Comparison of ENCODE assay signal across 11 mouse cellular contexts in the genomic region with DNA sequence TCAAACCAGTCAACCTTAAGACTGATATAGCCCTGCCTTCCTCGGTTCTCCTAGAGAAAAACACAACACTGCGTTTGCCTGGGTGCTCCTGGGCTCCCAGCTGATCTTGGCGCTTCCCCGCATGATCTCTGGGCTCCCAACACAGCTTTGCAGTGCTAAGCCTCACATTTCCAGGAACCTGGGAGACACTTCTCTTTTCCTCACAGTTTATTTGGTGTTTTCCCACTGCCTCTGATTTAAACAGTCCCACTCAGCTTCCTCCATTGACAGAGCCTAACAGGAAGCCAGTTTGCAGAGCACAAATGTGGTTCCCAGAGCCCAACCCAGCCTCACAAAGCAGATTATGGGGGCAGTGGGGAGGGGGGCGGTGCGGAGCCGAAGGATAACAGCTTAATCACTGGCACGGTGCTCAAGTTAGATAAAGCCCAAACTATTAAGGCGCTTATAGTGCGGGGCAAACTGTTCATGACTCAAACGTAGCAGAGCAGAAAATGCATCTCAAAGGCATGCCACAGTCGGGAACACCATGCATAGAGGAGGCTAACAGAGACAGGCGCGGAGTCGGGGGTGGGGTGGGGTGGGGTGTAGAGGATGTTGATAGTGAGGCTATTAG. TPM values are rescaled to one million over a fixed set of nuclear protein-coding genes. Genes with fewer than 3 reads are reported as not detected.
DNase-seq lines count a peak whose midpoint lies in the region; ATAC-seq lines count a peak whose summit lies in the region.
"Had no signal": no experiment of that assay in that cellular context is flagged by ENCODE, and none has a peak within 500 bp of the region (broad histone marks: within the 10 kb centered on the region; RNA-seq: fewer than 3 reads in every experiment).

No protein-coding gene starts in this region.

- ATAC-seq in heart, embryonic 14.5 days (ENCODE audit: insufficient number of reproducible peaks, insufficient read depth, low FRiP score, low read depth): peak; percentile 21; the same call in 1 of the 2 replicates
- peak; percentile 27 to 66 for ATAC-seq in hematopoietic stem cell, adult 5-6 weeks (replicated peaks in 1 of 2; ENCODE audit: insufficient read depth in 1 of 2, low FRiP score in 2 of 2, low TSS enrichment in 1 of 2, low read depth in 1 of 2, poor library complexity in 2 of 2, severe bottlenecking in 2 of 2)
- peak; percentile 48; the same call in 1 of the 2 replicates for ATAC-seq in midbrain, embryonic 16.5 days
- ATAC-seq in inflammation-experienced regulatory T-cells, adult 6 months: no peak

- peaks cover 10 to 22% of the 10 kb centered on the region in 2 experiments for H3K4me1 ChIP-seq in heart, embryonic 14.5 days (ENCODE audit: control insufficient read depth in 2 of 2, insufficient read depth in 2 of 2, low read length in 2 of 2)
- H3K4me1 ChIP-seq in midbrain, embryonic 16.5 days (ENCODE audit: control insufficient read depth, insufficient read depth, low read length): peaks cover 7% of the 10 kb centered on the region

- H3K36me3 ChIP-seq in heart, embryonic 14.5 days (ENCODE audit: control insufficient read depth, insufficient read depth, low read length): no peaks in the 10 kb centered on the region
- no peaks in the 10 kb centered on the region for H3K36me3 ChIP-seq in midbrain, embryonic 16.5 days (ENCODE audit: control insufficient read depth, insufficient read depth, low read length)

- WGBS in heart, embryonic 14.5 days: 9% methylated on average over 15 of the region's 15 CpGs
- WGBS in midbrain, embryonic 16.5 days: 2% methylated on average over 15 of the region's 15 CpGs

- peaks cover 9% of the 10 kb centered on the region; the same call in 1 of the 2 replicates for H3K27me3 ChIP-seq in heart, embryonic 14.5 days (ENCODE audit: control insufficient read depth, insufficient read depth, low read length)
- no peaks in the 10 kb centered on the region for H3K27me3 ChIP-seq in midbrain, embryonic 16.5 days (ENCODE audit: control insufficient read depth, insufficient read depth, low read depth, low read length)

- intact Hi-C loops in heart, postnatal 25 days (cut with DNase I): no loop called here

- H3K9ac ChIP-seq in heart, embryonic 14.5 days (ENCODE audit: low read length): no peak overlapping the region
- no peak overlapping the region for H3K9ac ChIP-seq in midbrain, embryonic 16.5 days (ENCODE audit: low read depth, low read length)

- peaks cover 4% of the 10 kb centered on the region; the same call in 1 of the 2 replicates for H3K9me3 ChIP-seq in heart, embryonic 14.5 days (ENCODE audit: control insufficient read depth, low read length)
- H3K9me3 ChIP-seq in midbrain, embryonic 16.5 days (replicated peaks; ENCODE audit: control insufficient read depth, low read length, poor library complexity, severe bottlenecking): no peaks in the 10 kb centered on the region

- no peak overlapping the region for H3K4me3 ChIP-seq in heart, embryonic 14.5 days (ENCODE audit: control insufficient read depth in 1 of 2, insufficient read depth in 1 of 2, low read depth in 1 of 2, low read length in 2 of 2)
- H3K4me3 ChIP-seq in midbrain, embryonic 16.5 days (ENCODE audit: low read depth, low read length): no peak overlapping the region; the same call in 1 of the 2 replicates

- no peak overlapping the region for H3K27ac ChIP-seq in heart, embryonic 14.5 days (replicated peaks in 1 of 2; ENCODE audit: control insufficient read depth in 1 of 2, insufficient read depth in 1 of 2, low read depth in 2 of 2, low read length in 2 of 2)
- no peak overlapping the region for H3K27ac ChIP-seq in midbrain, embryonic 16.5 days (ENCODE audit: low read length)

- DNase-seq in heart, postnatal 25 days (ENCODE audit: low spot score): no peak
- DNase-seq in ZHBTc4 (ENCODE audit: low read depth, low spot score): peak; percentile 44
- no peak for DNase-seq in layer of hippocampus, postnatal 25 days (ENCODE audit: extremely low spot score in 1 of 2, low spot score in 1 of 2)
- no peak for DNase-seq in adrenal gland, adult (ENCODE audit: inconsistent age in 2 of 2, low spot score in 1 of 2)
- DNase-seq: right cerebral cortex, adult 18-20 months had no signal

- peak overlapping the region; percentile 50 for H3K4me2 ChIP-seq in heart, embryonic 14.5 days (ENCODE audit: low read length)
- peak overlapping the region; percentile 44 for H3K4me2 ChIP-seq in midbrain, embryonic 16.5 days (ENCODE audit: low read length)

RNA-seq across cellular contexts. Expression of gene Hpcal4, which starts 20.6 kb away (rescaled TPM):
- 1.0 and 1.1 TPM in 2 replicates for polyA plus RNA-seq in heart, embryonic 14.5 days (2014; fragmentation: Nextera tagmentation; extraction: Ambion mirVana)
- under 1 TPM; 0.05 to 0.14 TPM for total RNA-seq in heart, postnatal 25 days (2021)
- not detected in 2 replicates for total RNA-seq in hematopoietic stem cell, adult 5-6 weeks (2017)
- polyA plus RNA-seq in midbrain, embryonic 16.5 days (2015; fragmentation: Nextera tagmentation; extraction: Ambion mirVana): 69.3 and 76.5 TPM in 2 replicates
- polyA plus RNA-seq in inflammation-experienced regulatory T-cells, adult 6 months (2017; shearing (Covaris generic)): not detected
- total RNA-seq in layer of hippocampus, postnatal 25 days (2021): 100 to 1,000 TPM; 486 to 540 TPM
- total RNA-seq: gastrocnemius, adult 18-20 months; liver, adult 2 months had no signal
- polyA plus RNA-seq: liver, adult 2 months had no signal

RNA-seq across cellular contexts. Expression of gene Ppie, which starts 22.7 kb away (rescaled TPM):
- polyA plus RNA-seq in heart, embryonic 14.5 days (2014; fragmentation: Nextera tagmentation; extraction: Ambion mirVana): 51.7 and 54.8 TPM in 2 replicates
- total RNA-seq in heart, postnatal 25 days (2021): 10 to 100 TPM; 20.2 to 24.4 TPM
- 89.7 and 91.0 TPM in 2 replicates for total RNA-seq in hematopoietic stem cell, adult 5-6 weeks (2017)
- polyA plus RNA-seq in midbrain, embryonic 16.5 days (2015; fragmentation: Nextera tagmentation; extraction: Ambion mirVana): 52.1 and 58.7 TPM in 2 replicates
- 100 to 1,000 TPM in 1 of 3 experiments, 10 to 100 TPM in 2; 68.9 to 105 (median 92.0) TPM for polyA plus RNA-seq in inflammation-experienced regulatory T-cells, adult 6 months (2017; shearing (Covaris generic))
- total RNA-seq in layer of hippocampus, postnatal 25 days (2021): 10 to 100 TPM; 20.3 to 21.8 TPM

RNA-seq across cellular contexts. Expression of gene Nt5c1a, which starts 38.9 kb away (rescaled TPM):
- 1.7 and 2.1 TPM in 2 replicates for polyA plus RNA-seq in heart, embryonic 14.5 days (2014; fragmentation: Nextera tagmentation; extraction: Ambion mirVana)
- total RNA-seq in heart, postnatal 25 days (2021): 10 to 100 TPM; 51.3 to 56.6 TPM
- not detected in 2 replicates for total RNA-seq in hematopoietic stem cell, adult 5-6 weeks (2017)
- polyA plus RNA-seq in midbrain, embryonic 16.5 days (2015; fragmentation: Nextera tagmentation; extraction: Ambion mirVana): 0.15 and 0.17 TPM in 2 replicates
- polyA plus RNA-seq in inflammation-experienced regulatory T-cells, adult 6 months (2017; shearing (Covaris generic)): not detected
- total RNA-seq in layer of hippocampus, postnatal 25 days (2021): 10 to 100 TPM; 15.7 to 16.3 TPM
- total RNA-seq: liver, adult 2 months had no signal
- polyA plus RNA-seq: liver, adult 2 months had no signal

RNA-seq across cellular contexts. Expression of gene Oxct2b, which starts 46.3 kb away (rescaled TPM):
- polyA plus RNA-seq in heart, embryonic 14.5 days (2014; fragmentation: Nextera tagmentation; extraction: Ambion mirVana): not detected in 2 replicates
- not detected for total RNA-seq in heart, postnatal 25 days (2021)
- total RNA-seq in hematopoietic stem cell, adult 5-6 weeks (2017): not detected in 2 replicates
- 0.54 and 0.66 TPM in 2 replicates for polyA plus RNA-seq in midbrain, embryonic 16.5 days (2015; fragmentation: Nextera tagmentation; extraction: Ambion mirVana)
- polyA plus RNA-seq in inflammation-experienced regulatory T-cells, adult 6 months (2017; shearing (Covaris generic)): not detected
- not detected for total RNA-seq in layer of hippocampus, postnatal 25 days (2021)
- total RNA-seq: gastrocnemius, adult 18-20 months; liver, adult 2 months had no signal
- polyA plus RNA-seq: liver, adult 2 months had no signal

RNA-seq across cellular contexts. Expression of gene Bmp8b, which starts 57.4 kb away (rescaled TPM):
- polyA plus RNA-seq in heart, embryonic 14.5 days (2014; fragmentation: Nextera tagmentation; extraction: Ambion mirVana): 0.22 and 0.23 TPM in 2 replicates
- total RNA-seq in heart, postnatal 25 days (2021): not detected
- not detected in 2 replicates for total RNA-seq in hematopoietic stem cell, adult 5-6 weeks (2017)
- polyA plus RNA-seq in midbrain, embryonic 16.5 days (2015; fragmentation: Nextera tagmentation; extraction: Ambion mirVana): 0.44 and 0.51 TPM in 2 replicates
- polyA plus RNA-seq in inflammation-experienced regulatory T-cells, adult 6 months (2017; shearing (Covaris generic)): not detected
- total RNA-seq in layer of hippocampus, postnatal 25 days (2021): under 1 TPM; 0.22 to 0.45 TPM
- total RNA-seq: gastrocnemius, adult 18-20 months; liver, adult 2 months had no signal

Comparison
In these comparisons a context has a peak if more than half of its experiments do, and no peak if none do; other contexts are left out.
1. RNA of gene Hpcal4, which starts 20.6 kb away (total RNA-seq): 486 to 540 TPM in layer of hippocampus, postnatal 25 days; 0.05 to 0.14 TPM in heart, postnatal 25 days and not detected in hematopoietic stem cell, adult 5-6 weeks; every median in the first group is over 100 times any median in the second.
2. RNA of gene Nt5c1a, which starts 38.9 kb away (total RNA-seq): 51.3 to 56.6 TPM in heart, postnatal 25 days and 15.7 to 16.3 TPM in layer of hippocampus, postnatal 25 days; not detected in hematopoietic stem cell, adult 5-6 weeks; every median in the first group is over 10 times any median in the second.